8 mouse cellular contexts compared by ENCODE assay signal in the genomic region with DNA sequence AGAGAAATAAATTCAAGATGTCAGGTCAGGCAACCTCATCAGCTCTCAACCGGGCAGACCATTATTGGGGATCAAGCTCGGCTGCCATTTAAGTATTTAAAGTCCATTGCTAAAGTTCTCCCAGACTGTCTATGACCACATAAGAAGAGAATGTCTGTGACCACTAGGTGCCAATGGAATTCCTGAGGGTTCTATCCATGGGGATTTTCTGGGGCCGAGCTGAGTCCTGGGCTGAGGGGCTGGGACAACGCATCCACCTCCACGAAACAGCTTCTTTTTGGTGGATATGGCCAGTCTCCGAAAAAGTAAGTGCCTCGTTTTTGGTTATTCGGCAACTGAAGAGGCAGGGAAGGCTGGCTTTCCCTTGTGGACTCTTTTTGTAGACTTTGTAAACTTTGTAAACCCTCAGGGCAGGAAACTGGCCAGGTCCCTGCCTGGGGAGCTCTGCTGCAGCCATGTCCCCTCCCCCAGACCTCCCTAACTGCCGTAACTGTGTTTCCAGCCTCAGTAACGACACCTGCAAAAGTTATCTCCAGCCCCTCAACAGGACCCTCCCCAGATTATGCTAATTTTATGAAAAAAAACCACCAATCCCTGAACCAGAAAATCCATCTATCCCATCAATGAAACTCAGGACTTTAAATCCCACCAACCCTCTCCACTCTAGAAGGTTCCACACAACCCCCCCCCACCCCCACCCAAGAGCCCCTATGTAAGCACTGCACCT. TPM values are rescaled to one million over a fixed set of nuclear protein-coding genes. Genes with fewer than 3 reads are reported as not detected.
DNase-seq lines count a peak whose midpoint lies in the region; ATAC-seq and TF ChIP-seq lines count a peak whose summit lies in the region.

TSS of gene Psma6 (plus strand) at position 200 of the 727 bp plus-strand sequence.

- intact Hi-C loops in gastrocnemius, postnatal 36 days (cut with DNase I): no loop called here

- H3K27me3 ChIP-seq in kidney, postnatal 0 days (ENCODE audit: insufficient read depth, low read length): no peaks in the 10 kb centered on the region
- no peaks in the 10 kb centered on the region for H3K27me3 ChIP-seq in intestine, postnatal 0 days (replicated peaks; ENCODE audit: control insufficient read depth, insufficient read depth, low read length)

- no peak within 1 kb of the TSS for H3K9ac ChIP-seq in kidney, postnatal 0 days (ENCODE audit: low read depth, low read length)
- H3K9ac ChIP-seq in intestine, postnatal 0 days (ENCODE audit: low read depth, low read length): no peak within 1 kb of the TSS

- no peak within 1 kb of the TSS for H3K4me3 ChIP-seq in kidney, postnatal 0 days (replicated peaks; ENCODE audit: low read depth, low read length)
- H3K4me3 ChIP-seq in intestine, postnatal 0 days (ENCODE audit: low read depth, low read length): no peak within 1 kb of the TSS

- 67% methylated on average over 10 of the region's 10 CpGs for WGBS in kidney, postnatal 0 days
- 81% methylated on average over 10 of the region's 10 CpGs for whole genome bisulfite sequencing in intestine, postnatal 0 days

- H3K27ac ChIP-seq in kidney, postnatal 0 days: no peak within 1 kb of the TSS
- H3K27ac ChIP-seq in intestine, postnatal 0 days (ENCODE audit: low read depth, low read length): no peak within 1 kb of the TSS

- H3K36me3 ChIP-seq in kidney, postnatal 0 days (ENCODE audit: insufficient read depth, low read length): no peaks in the 10 kb centered on the region
- peaks cover 5% of the 10 kb centered on the region; the same call in 1 of the 2 replicates for H3K36me3 ChIP-seq in intestine, postnatal 0 days (ENCODE audit: control insufficient read depth, insufficient read depth)

- no peak for ATAC-seq in kidney, postnatal 0 days (replicated peaks; ENCODE audit: low FRiP score, low read depth)
- ATAC-seq in intestine, postnatal 0 days: no peak

- H3K4me1 ChIP-seq in kidney, postnatal 0 days (replicated peaks; ENCODE audit: insufficient read depth, low read length): 0 out of 2 replicates have a peak, but pooled peaks cover under 1% of the 10 kb centered on the region
- no peaks in the 10 kb centered on the region for H3K4me1 ChIP-seq in intestine, postnatal 0 days (replicated peaks; ENCODE audit: control insufficient read depth, insufficient read depth, low read length)

- no peak for TF ChIP-seq CTCF in kidney, postnatal 0 days (IDR thresholded peaks at IDR 0.05; ENCODE audit: low read depth)
- no peak for TF ChIP-seq CTCF in intestine, postnatal 0 days (IDR thresholded peaks at IDR 0.05; ENCODE audit: low read depth)

- H3K9me3 ChIP-seq in kidney, postnatal 0 days (replicated peaks; ENCODE audit: low read length): no peaks in the 10 kb centered on the region
- H3K9me3 ChIP-seq in intestine, postnatal 0 days (ENCODE audit: control insufficient read depth): no peaks in the 10 kb centered on the region

- DNase-seq in kidney, postnatal 0 days (ENCODE audit: low spot score): no peak
- no peak for DNase-seq in kidney, postnatal 4 days
- DNase-seq in adrenal gland, postnatal 36 days: no peak
- no peak for DNase-seq in gastrocnemius, postnatal 36 days
- peak; percentile 14 for DNase-seq in mesoderm, embryonic 11.5 days (ENCODE audit: low read depth, low spot score)
- no peak for DNase-seq in right cerebral cortex, adult 18-20 months
- DNase-seq in right cerebral cortex, postnatal 14 days: no peak

- H3K4me2 ChIP-seq in kidney, postnatal 0 days (ENCODE audit: low read length): no peak within 1 kb of the TSS
- H3K4me2 ChIP-seq in intestine, postnatal 0 days (replicated peaks; ENCODE audit: low read depth): no peak within 1 kb of the TSS

RNA-seq across cellular contexts. Expression of gene Psma6, which starts in this region (rescaled TPM):
- 415 and 419 TPM in 2 replicates for polyA plus RNA-seq in kidney, postnatal 0 days (2015; fragmentation: Nextera tagmentation; extraction: Ambion mirVana)
- total RNA-seq in adrenal gland, postnatal 36 days (2021): 100 to 1,000 TPM; 239 to 242 TPM
- total RNA-seq in gastrocnemius, postnatal 36 days (2021): 100 to 1,000 TPM; 147 to 163 TPM
- polyA plus RNA-seq in intestine, postnatal 0 days (2015; fragmentation: Nextera tagmentation; extraction: Ambion mirVana): 279 and 292 TPM in 2 replicates
